Mouse (Mus musculus) lung, postnatal 0 days (tissue): ENCODE measurements at regions not wholly inside any gene's neighbourhood (a gene's known extent, or its start where the extent isn't known, plus 50 kb on each side); places are given as distances from the start of the nearest gene placed in this dataset.

Source experiments
- CTCF ChIP-seq: IDR thresholded peaks from 2 replicates; pipeline ENCODE4 v1.5.1; 2016; ENCODE audit warnings: antibody characterized with exemption, mild to moderate bottlenecking
- EP300 ChIP-seq: IDR thresholded peaks from 2 replicates; pipeline ENCODE4 v1.6.1; 2016; ENCODE audit warnings: antibody characterized with exemption, mild to moderate bottlenecking, control low read depth

DNA sequence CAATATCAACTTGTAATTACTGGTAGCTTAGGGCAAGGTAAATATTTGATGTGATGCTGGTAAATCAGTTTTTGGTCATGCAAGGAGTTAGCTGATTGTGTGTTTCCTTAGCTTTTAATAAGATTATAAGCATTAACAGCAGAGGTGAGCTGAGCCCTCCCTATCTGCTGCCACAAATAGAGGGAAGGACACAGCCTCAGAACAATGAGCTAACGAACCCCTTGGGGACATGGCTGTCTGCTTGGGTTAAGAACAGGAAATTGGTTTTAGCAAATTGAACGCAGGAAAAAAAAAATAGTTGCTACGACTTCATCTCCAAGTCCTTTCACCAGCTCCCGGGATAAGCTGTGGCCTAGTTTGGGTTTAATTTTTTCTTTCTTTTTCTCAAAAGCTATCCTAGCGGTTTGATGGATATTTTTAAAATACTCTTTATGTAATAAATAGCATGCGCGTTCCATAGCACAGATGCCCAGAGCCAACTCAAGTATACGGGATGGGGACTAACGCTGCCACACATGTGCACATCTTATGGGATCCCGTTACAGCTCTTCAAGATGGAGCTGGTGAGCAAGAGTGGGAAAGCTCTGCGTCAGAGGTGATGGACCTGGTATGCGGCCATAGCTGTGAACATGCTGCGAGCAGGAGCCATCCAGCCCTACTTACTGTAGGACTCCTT, 236.6 kb downstream of the Atp23 start:
- TF ChIP-seq CTCF (no peak), EP300 (no peak)
